Mouse (Mus musculus) frontal cortex, postnatal 14 days (tissue): Measurements from ENCODE around the gene Zscan25.
"Not testable (repeated sequence)": the region's sequence is repeated elsewhere in the genome, so short reads cannot be mapped to it uniquely, and the experiment has no call there.

Experiments used
- DNase-seq, 2 experiments: peaks; one replicate each; pipeline ENCODE4 v3.0.0; 2022; ENCODE audit warnings: low spot score in 2 of 2

Zscan25 gene

GRCm38 (mm10) chr5:145280371-145281143 is at the start of gene Zscan25:
Gene Zscan25, plus strand, starts transcription at chr5:145280500.
- peak; percentile 80 to 86 for DNase-seq

DNA sequence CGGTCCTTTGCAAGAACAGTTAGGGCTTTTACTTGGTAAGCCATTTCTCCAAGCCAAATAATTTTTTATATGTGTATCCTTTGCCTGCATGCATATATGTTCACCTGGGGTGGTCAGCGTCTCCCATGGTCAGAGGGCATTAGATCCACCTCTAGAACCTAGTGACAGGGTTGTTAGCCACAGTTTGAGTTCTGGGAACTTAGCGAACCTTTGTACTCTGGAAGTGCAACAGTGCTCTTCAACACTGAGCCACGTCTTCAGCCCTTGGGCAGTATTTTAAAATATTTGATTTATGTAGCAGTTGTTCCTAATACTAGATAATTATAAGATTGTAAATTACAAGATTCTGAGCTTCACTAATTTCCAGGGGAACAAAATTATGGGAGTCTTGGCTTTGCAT is 49.7 kb upstream of the Zscan25 start:
- DNase-seq = no peak

GRCm38 (mm10) chr5:145231367-145231871 is 48.9 kb upstream of the Zscan25 start, which contains the start of gene Zfp655:
Gene Zfp655, plus strand, starts transcription at chr5:145231715.
- DNase-seq = peak; percentile 96

GRCm38 (mm10) chr5:145231893-145232411 is 48.3 kb upstream of the Zscan25 start:
- DNase-seq = no peak

DNA sequence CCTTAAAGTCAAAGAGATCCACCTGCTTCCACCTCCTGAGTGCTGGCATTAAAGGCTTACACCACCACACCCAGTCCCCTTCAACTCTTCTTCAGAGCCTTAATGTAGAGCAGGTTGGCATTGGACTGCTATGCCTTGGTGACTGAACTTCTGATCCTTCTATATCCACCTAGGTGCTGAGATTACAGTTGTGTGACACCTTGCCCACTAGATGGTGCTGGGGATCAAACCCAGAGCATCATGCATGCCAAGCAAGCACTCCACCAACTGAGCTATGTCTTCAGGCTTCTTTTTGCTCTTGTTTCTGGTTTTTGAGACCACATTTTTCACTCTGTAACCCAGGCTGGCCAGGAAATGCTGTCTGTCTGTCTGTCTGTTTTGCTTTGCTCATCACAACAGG is 45.7 kb upstream of the Zscan25 start:
- no peak for DNase-seq

GRCm38 (mm10) chr5:145249520-145249919 is 30.8 kb upstream of the Zscan25 start:
- no peak for DNase-seq

GRCm38 (mm10) chr5:145273568-145273967 is 6.7 kb upstream of the Zscan25 start:
- not testable (repeated sequence) for DNase-seq

- no peak for DNase-seq
Observed at GRCm38 (mm10) chr5:145279948-145280347, 352 bp upstream of the Zscan25 start.

GRCm38 (mm10) chr5:145288382-145288781 is 8.1 kb downstream of the Zscan25 start:
- no peak for DNase-seq

- DNase-seq = no peak
Observed at GRCm38 (mm10) chr5:145290697-145291096, 10.4 kb downstream of the Zscan25 start.

DNA sequence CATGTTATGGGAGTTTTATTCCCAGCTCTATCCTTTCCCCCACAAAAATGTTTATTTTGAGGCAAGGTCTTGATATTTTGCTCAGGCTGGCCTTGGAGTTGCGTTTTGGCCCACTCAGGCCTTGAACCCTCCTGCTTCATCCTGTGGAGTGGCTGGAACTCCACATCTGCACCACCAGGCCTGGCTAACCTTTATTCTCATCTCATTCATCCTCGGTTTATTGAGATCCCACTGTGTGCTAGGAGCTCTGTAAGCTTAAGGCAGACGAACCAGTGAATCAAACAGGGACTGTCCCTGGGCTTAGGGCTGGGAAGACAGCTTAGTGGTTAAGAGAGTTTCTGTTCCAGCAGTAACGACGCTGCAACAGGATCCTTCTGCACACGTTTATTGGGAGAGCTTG is 12.1 kb downstream of the Zscan25 start:
- no peak for DNase-seq

DNA sequence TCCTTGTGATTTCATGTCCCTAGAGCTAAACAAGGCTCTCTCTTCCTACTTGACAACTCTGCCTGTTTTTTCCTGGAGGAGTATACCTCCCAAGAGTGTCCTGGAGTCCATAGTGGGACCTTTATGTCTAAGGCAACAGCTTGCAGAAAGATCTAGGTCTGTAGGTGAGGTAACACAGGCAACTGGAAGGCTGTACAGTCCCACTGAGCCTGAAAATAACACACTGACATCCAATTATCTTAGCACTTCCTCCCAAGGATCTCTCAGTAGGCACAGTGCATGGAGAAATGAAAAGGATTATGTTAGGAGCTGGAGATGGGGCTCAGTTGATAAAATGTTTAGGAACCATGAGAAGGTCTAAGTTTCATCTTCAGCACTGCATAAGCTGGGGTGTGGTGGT is 20.2 kb downstream of the Zscan25 start:
- no peak for DNase-seq

DNA sequence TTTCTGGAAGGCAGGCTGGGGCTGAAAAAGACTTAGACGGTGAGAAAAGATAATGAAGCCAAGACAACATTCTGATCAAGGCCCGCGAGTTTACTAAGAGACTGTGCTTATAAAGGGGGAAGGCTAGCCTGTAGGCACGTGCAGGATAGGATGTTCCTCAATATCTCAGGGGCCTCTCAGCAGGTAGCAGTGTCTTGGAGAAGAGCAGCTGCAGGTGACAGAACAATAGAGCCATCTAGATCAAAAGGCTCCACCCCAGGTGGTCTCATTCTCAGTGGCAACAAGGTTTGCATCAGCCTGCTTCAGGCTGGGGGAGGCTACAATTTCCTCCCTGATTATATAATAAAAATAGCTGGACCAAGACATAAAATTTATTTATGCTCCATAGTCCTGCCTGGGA is 21.5 kb downstream of the Zscan25 start:
- not testable (repeated sequence) for DNase-seq

DNA sequence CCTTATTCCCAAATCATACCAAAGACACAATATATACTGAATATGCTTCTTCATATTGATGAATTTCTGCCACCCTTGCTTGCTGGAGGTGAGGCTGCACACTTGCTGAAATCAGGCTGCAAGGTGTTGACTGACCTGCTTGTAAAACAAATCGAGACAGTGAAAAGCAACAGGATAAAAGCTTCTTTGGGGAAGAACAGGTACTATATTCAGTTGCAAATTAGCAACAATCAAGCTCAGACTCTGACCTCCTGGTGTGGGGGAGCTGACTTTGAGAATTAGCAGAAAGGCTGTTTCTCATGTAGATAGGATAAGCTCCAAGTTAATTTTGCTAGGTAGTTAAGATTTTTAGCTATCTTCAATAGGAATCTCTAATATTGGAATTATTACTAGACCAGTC is 22.1 kb downstream of the Zscan25 start:
- DNase-seq = no peak

DNA sequence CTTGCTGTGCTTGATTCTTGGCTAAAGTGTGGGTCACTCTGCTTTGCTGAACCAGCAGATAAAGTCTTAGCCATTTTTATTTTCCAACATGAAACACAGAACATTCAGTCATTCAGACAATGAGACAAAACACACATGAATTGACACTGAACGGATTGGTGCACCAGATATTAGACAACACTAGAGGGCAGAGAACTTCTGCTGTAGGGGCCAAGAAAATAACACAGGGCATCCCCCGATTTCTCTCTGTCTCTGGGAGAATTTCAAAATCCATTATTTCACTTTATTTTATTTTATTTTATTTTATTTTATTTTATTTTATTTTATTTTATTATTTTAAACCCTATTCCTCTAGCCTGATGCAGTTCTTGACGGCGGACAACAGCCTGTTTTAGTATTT is 26.7 kb downstream of the Zscan25 start:
- not testable (repeated sequence) for DNase-seq

DNA sequence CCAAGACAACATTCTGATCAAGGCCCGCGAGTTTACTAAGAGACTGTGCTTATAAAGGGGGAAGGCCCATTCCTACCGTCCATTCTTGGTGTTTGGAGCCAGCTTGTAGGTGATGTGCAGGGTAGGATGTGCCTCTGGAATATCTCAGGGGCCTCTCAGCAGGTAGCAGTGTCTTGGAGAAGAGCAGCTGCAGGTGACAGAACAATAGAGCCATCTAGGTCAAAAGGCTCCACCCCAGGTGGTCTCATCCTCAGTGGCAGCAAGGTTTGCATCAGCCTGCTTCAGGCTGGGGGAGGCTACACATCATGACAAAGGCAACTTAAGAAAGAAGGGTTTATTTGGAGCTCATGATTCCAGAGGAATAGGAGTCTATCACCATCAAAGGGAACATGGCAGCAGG is 27.5 kb downstream of the Zscan25 start:
- not testable (repeated sequence) for DNase-seq

DNA sequence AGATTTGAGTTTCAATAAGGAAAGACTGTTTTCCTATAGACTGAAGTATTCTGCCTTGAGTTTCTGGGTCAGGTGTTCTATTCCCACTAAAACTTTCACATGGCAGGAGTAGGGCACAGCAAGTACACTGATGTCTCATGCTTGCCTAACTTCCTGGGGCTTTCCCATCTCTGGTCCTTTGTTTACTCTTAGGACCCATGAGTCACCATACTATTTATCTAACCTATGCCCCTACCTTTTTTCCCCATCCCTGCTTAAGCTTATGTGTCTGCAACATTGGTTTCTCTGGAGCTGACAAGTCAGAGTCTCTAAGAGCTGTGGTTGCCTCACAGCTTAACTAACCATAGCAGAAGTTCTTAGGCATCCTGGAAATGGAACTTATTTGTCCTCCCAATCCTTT is 33.5 kb downstream of the Zscan25 start:
- no peak for DNase-seq

DNA sequence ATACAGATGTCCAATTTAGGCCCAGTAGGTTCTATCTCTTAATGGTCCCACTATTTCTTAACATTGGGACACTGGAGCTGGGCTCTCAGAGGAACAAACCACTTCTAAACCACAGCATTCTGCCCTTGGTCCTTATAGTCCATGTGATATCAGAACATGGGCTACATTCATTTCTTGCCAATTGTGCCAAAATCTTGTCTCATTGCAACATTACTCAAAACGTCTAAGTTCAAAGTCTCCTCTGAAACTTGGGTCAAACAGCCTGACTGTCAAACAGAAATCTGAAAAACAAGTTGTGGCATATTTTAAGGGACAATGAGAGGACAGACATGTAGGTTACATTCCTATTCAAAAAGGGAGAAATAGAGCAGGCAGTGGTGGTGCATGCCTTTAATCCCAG is 36.8 kb downstream of the Zscan25 start:
- no peak for DNase-seq

DNA sequence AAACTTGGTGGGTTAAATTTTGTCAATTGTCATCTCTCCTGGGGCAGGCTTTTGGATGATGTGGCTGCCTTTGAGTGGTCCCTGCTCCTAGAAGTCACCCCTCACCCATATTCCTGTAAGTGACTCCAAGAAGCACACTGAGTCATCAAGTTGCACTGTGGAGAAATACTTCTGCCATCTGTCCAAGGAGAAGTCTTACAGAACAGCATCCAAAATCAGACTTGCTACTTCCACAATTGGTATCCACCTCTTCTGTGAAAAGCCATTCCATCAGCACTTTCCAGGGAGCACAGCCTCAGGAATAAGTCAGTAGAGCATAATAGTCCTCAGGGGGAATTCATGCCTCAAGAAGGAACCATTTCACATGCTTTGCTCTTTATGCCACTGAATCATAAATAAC is 58.5 kb downstream of the Zscan25 start:
- not testable (repeated sequence) for DNase-seq
